Mouse (Mus musculus) kidney, postnatal 0 days (tissue): ENCODE results near the gene Catsperz. TPM values are rescaled to one million over a fixed set of nuclear protein-coding genes. Genes with fewer than 3 reads are reported as not detected.

Experiments
- ATAC-seq: fragments of 200-750 bp; cut with Nextera tagmentation; replicated peaks from 2 replicates; pipeline ENCODE4 v1.8.0; 2017; ENCODE audit warnings: low read depth, moderate number of reproducible peaks, moderate TSS enrichment, moderate library complexity; ENCODE audit not compliant: low FRiP score
- DNase-seq: peaks from one replicate; pipeline ENCODE4 v3.0.0-alpha.2; 2016; ENCODE audit warnings: low spot score
- H3K27ac ChIP-seq: fragments of 300-500 bp; sonication (generic); 2 replicates; pipeline ENCODE4 v1.5.1; 2014; ENCODE audit warnings: mild to moderate bottlenecking
- H3K27me3 ChIP-seq: fragments of 300-500 bp; sonication (generic); 2 replicates; pipeline ENCODE4 v1.6.1; 2014; ENCODE audit warnings: low read length, mixed read lengths; ENCODE audit not compliant: insufficient read depth
- H3K36me3 ChIP-seq: fragments of 300-500 bp; sonication (generic); 2 replicates; pipeline ENCODE4 v1.6.1; 2014; ENCODE audit warnings: low read length, mixed read lengths; ENCODE audit not compliant: insufficient read depth
- H3K4me1 ChIP-seq: fragments of 300-500 bp; sonication (generic); replicated peaks from 2 replicates; pipeline ENCODE4 v1.6.1; 2014; ENCODE audit warnings: antibody characterized with exemption, low read length, mixed read lengths; ENCODE audit not compliant: insufficient read depth
- H3K4me2 ChIP-seq: fragments of 300-500 bp; sonication (generic); 2 replicates; pipeline ENCODE4 v1.6.1; 2014; ENCODE audit warnings: mild to moderate bottlenecking, low read length, moderate library complexity, mixed read lengths
- H3K4me3 ChIP-seq: fragments of 300-500 bp; sonication (generic); replicated peaks from 2 replicates; pipeline ENCODE4 v1.5.1; 2014; ENCODE audit warnings: low read depth, low read length
- H3K9ac ChIP-seq: fragments of 300-500 bp; sonication (generic); 2 replicates; pipeline ENCODE4 v1.6.1; 2014; ENCODE audit warnings: low read depth, low read length
- H3K9me3 ChIP-seq: fragments of 300-500 bp; sonication (generic); replicated peaks from 2 replicates; pipeline ENCODE4 v1.6.1; 2016; ENCODE audit warnings: low read length, inconsistent platforms, mixed read lengths
- CTCF ChIP-seq: IDR thresholded peaks from 2 replicates; pipeline ENCODE4 v1.5.1; 2016; ENCODE audit warnings: antibody characterized with exemption, low read depth, mild to moderate bottlenecking, moderate library complexity
- WGBS: fragments of 180-500 bp; shearing (Covaris S2); extraction: QIAGEN DNeasy Blood & Tissue Kit; methylation state at CpG from one replicate; pipeline ENCODE4 v1.1.7; 2014; 5-methylcytosine and 5-hydroxymethylcytosine counted together
- polyA plus RNA-seq: library from polyadenylated mRNA; unstranded; fragments of >200 nt; fragmentation: Nextera tagmentation; extraction: Ambion mirVana; gene quantifications from 2 replicates; pipeline ENCODE4 v1.2.1, GENCODE M21; 2015

The Catsperz gene
- polyA plus RNA-seq, 1 experiment from 2014 or later: 4.0 TPM

- Histone ChIP-seq H3K4me1 (peaks cover 15% of the 10 kb centered on the region), H3K27me3 (no peaks in the 10 kb centered on the region), H3K4me3 (peak within 1 kb of the TSS; percentile 52), H3K9me3 (no peaks in the 10 kb centered on the region), H3K36me3 (peaks cover 42% of the 10 kb centered on the region), H3K9ac (peak within 1 kb of the TSS; percentile 58), H3K27ac (peak within 1 kb of the TSS; percentile 98), H3K4me2 (peak within 1 kb of the TSS; percentile 61)
- TF ChIP-seq CTCF: peak; percentile 30; the same call in 1 of the 2 replicates
- under 1% methylated on average over 65 of the region's 65 CpGs for WGBS
- DNase-seq (peak; percentile 98), ATAC-seq (peak; percentile 82)
Measured at GRCm38 (mm10) chr19:6909507-6910289, 15.5 kb downstream of the Catsperz start, which contains the start of the genes Trmt112 and Prdx5. Gene Trmt112, plus strand, starts transcription at chr19:6909698. Gene Prdx5, minus strand, starts transcription at chr19:6910106.

GRCm38 (mm10) chr19:6909021-6909420 is 16.2 kb downstream of the Catsperz start:
- no peak for ATAC-seq

GRCm38 (mm10) chr19:6907811-6908540 is 17.2 kb downstream of the Catsperz start:
- ATAC-seq (no peak), DNase-seq (peak; percentile 60)
- peak overlapping the region; percentile 58 for H3K9ac ChIP-seq
- TF ChIP-seq CTCF: 0 out of 2 replicates have a peak, but pooled peaks have one; percentile 19
- H3K9me3 ChIP-seq: no peaks in the 10 kb centered on the region
- H3K27me3 ChIP-seq: no peaks in the 10 kb centered on the region
- peaks cover 15% of the 10 kb centered on the region for H3K4me1 ChIP-seq
- H3K4me2 ChIP-seq: peak overlapping the region; percentile 61
- H3K27ac ChIP-seq: peak overlapping the region; percentile 98
- WGBS: 56% methylated on average over 7 of the region's 7 CpGs
- H3K36me3 ChIP-seq: peaks cover 39% of the 10 kb centered on the region
- peak overlapping the region; percentile 52 for H3K4me3 ChIP-seq

More at GRCm38 (mm10) chr19:6909021-6909420, 16.2 kb downstream of the Catsperz start:
- DNase-seq: peak; percentile 32
- peaks cover 15% of the 10 kb centered on the region for H3K4me1 ChIP-seq
- no peaks in the 10 kb centered on the region for H3K9me3 ChIP-seq
- 6% methylated on average over 11 of the region's 11 CpGs for WGBS
- H3K27me3 ChIP-seq: no peaks in the 10 kb centered on the region
- H3K9ac ChIP-seq: peak overlapping the region; percentile 58
- no peak for TF ChIP-seq CTCF
- peak overlapping the region; percentile 98 for H3K27ac ChIP-seq
- peaks cover 46% of the 10 kb centered on the region for H3K36me3 ChIP-seq
- peak overlapping the region; percentile 61 for H3K4me2 ChIP-seq
- peak overlapping the region; percentile 52 for H3K4me3 ChIP-seq

- H3K27ac ChIP-seq: no peak overlapping the region
- H3K27me3 ChIP-seq: no peaks in the 10 kb centered on the region
- DNase-seq (no peak), ATAC-seq (no peak)
- peaks cover 15% of the 10 kb centered on the region for H3K4me1 ChIP-seq
- peak overlapping the region; percentile 61 for H3K4me2 ChIP-seq
- no peak overlapping the region for H3K4me3 ChIP-seq
- H3K9ac ChIP-seq: no peak overlapping the region
- TF ChIP-seq CTCF: no peak
- H3K9me3 ChIP-seq: no peaks in the 10 kb centered on the region
- H3K36me3 ChIP-seq: peaks cover 31% of the 10 kb centered on the region
- WGBS: 87% methylated on average over 8 of the region's 8 CpGs
Measured at GRCm38 (mm10) chr19:6907094-6907493, 18.1 kb downstream of the Catsperz start.

GRCm38 (mm10) chr19:6906199-6906598 is 19.0 kb downstream of the Catsperz start:
- Histone ChIP-seq H3K9me3 (no peaks in the 10 kb centered on the region), H3K36me3 (peaks cover 22% of the 10 kb centered on the region; the same call in 1 of the 2 replicates), H3K4me1 (peaks cover 12% of the 10 kb centered on the region), H3K4me3 (no peak overlapping the region), H3K9ac (no peak overlapping the region), H3K27me3 (no peaks in the 10 kb centered on the region), H3K27ac (no peak overlapping the region), H3K4me2 (no peak overlapping the region)
- WGBS: 77% methylated on average over 3 of the region's 3 CpGs
- TF ChIP-seq CTCF: no peak
- ATAC-seq: no peak
- DNase-seq: no peak

- DNase-seq: no peak
Measured at GRCm38 (mm10) chr19:6905498-6906159, 19.6 kb downstream of the Catsperz start.

More at GRCm38 (mm10) chr19:6905498-6906159, 19.6 kb downstream of the Catsperz start:
- 92% methylated on average over 11 of the region's 11 CpGs for WGBS
- H3K4me2 ChIP-seq: no peak overlapping the region
- peak overlapping the region; percentile 42; the same call in 1 of the 2 replicates for H3K27ac ChIP-seq
- no peak overlapping the region for H3K9ac ChIP-seq
- H3K36me3 ChIP-seq: peaks cover 22% of the 10 kb centered on the region; the same call in 1 of the 2 replicates
- no peak for ATAC-seq
- no peak overlapping the region for H3K4me3 ChIP-seq
- no peak for TF ChIP-seq CTCF
- no peaks in the 10 kb centered on the region for H3K27me3 ChIP-seq
- no peaks in the 10 kb centered on the region for H3K9me3 ChIP-seq
- peaks cover 8% of the 10 kb centered on the region for H3K4me1 ChIP-seq
